Mouse (Mus musculus) lung, adult 2 months (tissue): ENCODE measurements around the gene Kif21b. TPM values are rescaled to one million over a fixed set of nuclear protein-coding genes. Genes with fewer than 3 reads are reported as not detected.
A peak's percentile ranks its signal among the peaks of the same experiment; 100 is the strongest.

Source experiments
- DNase-seq: peaks from one replicate; pipeline ENCODE4 v3.0.0; 2022
- H3K4me1 ChIP-seq: fragments of 200-500 bp; 2 replicates; pipeline ENCODE4 v1.6.1; 2011; ENCODE audit warnings: low read length; ENCODE audit not compliant: control insufficient read depth, insufficient read depth
- H3K4me3 ChIP-seq: fragments of 200-500 bp; replicated peaks from 2 replicates; pipeline ENCODE3; 2011; ENCODE audit warnings: low read depth, mild to moderate bottlenecking, control low read depth, low read length; ENCODE audit errors: extremely low read depth
- CTCF ChIP-seq: fragments of 200-500 bp; IDR thresholded peaks from 2 replicates; pipeline ENCODE4 v1.5.1; 2011; ENCODE audit warnings: mild to moderate bottlenecking, low read length, control low read depth; ENCODE audit not compliant: insufficient read depth
- POLR2A ChIP-seq: fragments of 200-500 bp; IDR thresholded peaks from 2 replicates; pipeline ENCODE4 v1.6.1; 2011; ENCODE audit warnings: low read depth, mild to moderate bottlenecking, control low read depth, low read length, borderline replicate concordance; ENCODE audit errors: extremely low read depth
- WGBS: fragments of 180-500 bp; shearing (Covaris S2); methylation state at CpG from one replicate; pipeline ENCODE4 v1.1.7; 2018; 5-methylcytosine and 5-hydroxymethylcytosine counted together
- polyA plus RNA-seq: library from polyadenylated mRNA; depleted of rRNA; stranded (reverse); fragments of >200 nt; gene quantifications from 2 replicates; pipeline ENCODE4 v1.2.3, GENCODE M21; 2012

The Kif21b gene
- polyA plus RNA-seq, 1 experiment, result 14.4 TPM

DNA sequence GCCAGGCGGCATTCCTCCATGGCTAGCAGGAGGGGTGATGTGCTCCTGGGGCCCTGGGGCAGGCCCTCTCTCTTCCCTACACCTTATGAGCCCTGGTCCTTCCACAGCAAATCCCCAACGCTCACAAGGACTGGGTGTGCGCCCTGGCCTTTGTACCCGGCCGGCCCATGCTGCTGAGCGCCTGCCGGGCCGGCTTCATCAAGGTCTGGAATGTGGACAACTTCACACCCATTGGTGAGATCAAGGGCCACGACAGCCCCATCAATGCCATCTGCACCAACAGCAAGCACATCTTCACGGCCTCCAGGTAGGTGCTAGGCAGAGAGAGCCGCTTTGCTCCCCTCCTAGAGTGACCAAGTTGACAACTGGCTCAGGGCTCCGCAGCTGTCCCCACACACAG lies 41.5 kb downstream of the Kif21b start:
- Histone ChIP-seq H3K4me1 (peaks cover 5% of the 10 kb centered on the region), H3K4me3 (no peak overlapping the region)
- no peak for TF ChIP-seq CTCF
- no peak for TF ChIP-seq POLR2A
- DNase-seq, result no peak
- WGBS, result 88% methylated on average over 12 of the region's 12 CpGs

DNA sequence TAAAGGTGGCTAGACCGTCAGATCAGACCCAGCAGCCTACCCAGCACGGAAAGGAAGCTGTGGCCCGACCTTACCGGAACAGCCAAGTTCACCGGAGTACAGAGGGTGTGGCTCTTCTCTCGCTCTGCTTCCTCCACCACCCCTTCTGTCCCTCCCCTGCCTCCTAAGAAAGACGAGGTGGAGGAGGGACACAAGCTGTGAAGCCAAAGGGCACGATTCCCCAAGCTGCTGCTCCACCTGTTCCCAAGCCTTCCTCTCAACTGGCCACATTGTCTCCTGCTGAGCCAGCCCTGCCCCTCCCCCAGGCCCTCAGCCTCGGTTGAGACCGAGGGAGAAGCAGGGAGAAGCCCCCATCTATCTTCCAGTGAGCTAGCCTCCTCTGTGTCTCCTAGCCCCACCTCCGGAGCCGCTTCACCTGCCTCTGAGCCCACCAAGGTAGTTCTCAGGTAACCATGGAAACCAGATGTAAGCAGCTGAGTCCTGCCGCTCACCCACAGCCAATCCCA lies 43.0 kb downstream of the Kif21b start:
- no peak for DNase-seq
- peaks cover 11% of the 10 kb centered on the region for H3K4me1 ChIP-seq
- no peak overlapping the region for H3K4me3 ChIP-seq
- whole genome bisulfite sequencing, result 31% methylated on average over 13 of the region's 13 CpGs
- no peak for TF ChIP-seq CTCF

DNA sequence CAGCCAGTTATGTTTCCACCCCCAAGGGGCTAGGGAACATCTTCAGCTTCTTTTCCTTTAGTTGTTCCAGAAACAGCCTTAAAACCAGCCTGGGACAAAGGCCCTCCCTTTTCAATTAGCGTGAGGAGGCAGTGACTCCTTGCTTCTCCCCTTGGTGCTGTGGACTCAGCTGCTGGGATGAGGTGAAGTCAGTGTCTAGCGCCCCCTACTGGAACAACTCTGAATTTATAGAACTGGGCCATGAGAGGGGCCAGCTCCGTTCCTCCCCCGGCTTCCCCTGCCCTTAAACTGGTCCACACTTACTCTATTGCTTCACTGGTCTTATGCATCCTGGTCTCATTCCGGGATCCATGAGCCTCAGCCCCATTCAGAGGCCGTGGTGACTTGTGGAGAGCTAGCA lies 44.0 kb downstream of the Kif21b start:
- WGBS, result 51% methylated on average over 6 of the region's 6 CpGs
- peak; percentile 20 for DNase-seq
- TF ChIP-seq POLR2A (no peak), CTCF (peak; percentile 72)
- H3K4me3 ChIP-seq, result no peak overlapping the region
- H3K4me1 ChIP-seq, result peaks cover 11% of the 10 kb centered on the region

DNA sequence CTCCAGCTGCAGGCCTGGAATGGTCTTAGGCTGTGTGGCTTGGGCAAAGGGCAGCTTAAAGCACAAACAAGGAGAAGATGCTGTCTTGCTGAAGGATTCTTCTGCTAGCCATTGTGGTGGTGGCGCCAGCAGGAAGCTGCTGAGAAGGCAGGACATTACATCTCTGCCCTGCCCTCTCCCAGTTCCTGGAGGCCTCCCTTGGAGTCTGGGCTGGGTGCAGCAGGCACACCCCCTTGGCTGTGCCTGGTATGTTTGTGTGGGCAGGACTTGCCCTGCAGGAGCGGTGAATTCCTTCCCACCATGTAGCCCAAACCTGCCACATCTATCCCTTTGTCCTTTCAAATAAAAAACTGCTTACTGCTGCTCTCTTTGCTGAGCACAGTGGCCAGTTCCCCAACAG lies 45.9 kb downstream of the Kif21b start:
- DNase-seq, result peak; percentile 23
- WGBS, result 49% methylated on average over 2 of the region's 2 CpGs

DNA sequence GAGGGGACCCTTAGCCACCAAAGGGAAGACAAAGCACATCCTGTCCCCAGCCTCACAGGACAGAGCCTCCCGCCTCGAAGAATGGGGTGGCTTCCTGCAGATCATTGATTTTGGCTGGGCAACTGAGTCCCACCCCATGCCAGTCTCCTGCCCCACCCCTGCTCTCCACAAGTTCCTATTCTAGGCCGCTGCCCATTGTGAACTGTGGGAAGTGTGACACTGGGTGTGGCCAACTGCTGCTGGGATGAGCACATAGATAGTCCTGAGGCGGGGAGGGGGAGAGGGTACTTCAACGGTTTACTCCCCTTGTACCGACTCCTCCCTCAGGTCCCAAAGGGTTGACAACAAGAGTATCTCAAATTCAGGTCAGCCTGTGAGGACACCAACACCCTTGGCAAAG lies 47.6 kb downstream of the Kif21b start:
- no peak for DNase-seq
- WGBS, result 38% methylated on average over 6 of the region's 6 CpGs
- TF ChIP-seq CTCF (no peak), POLR2A (no peak; the same call in 1 of the 2 replicates)
- no peak overlapping the region for H3K4me3 ChIP-seq
- H3K4me1 ChIP-seq, result peaks cover 11% of the 10 kb centered on the region

More for the DNA sequence above, 45.9 kb downstream of the Kif21b start:
- Histone ChIP-seq H3K4me3 (no peak overlapping the region), H3K4me1 (peaks cover 11% of the 10 kb centered on the region)
- TF ChIP-seq POLR2A (peak; percentile 6; the same call in 1 of the 2 replicates), CTCF (no peak)

DNA sequence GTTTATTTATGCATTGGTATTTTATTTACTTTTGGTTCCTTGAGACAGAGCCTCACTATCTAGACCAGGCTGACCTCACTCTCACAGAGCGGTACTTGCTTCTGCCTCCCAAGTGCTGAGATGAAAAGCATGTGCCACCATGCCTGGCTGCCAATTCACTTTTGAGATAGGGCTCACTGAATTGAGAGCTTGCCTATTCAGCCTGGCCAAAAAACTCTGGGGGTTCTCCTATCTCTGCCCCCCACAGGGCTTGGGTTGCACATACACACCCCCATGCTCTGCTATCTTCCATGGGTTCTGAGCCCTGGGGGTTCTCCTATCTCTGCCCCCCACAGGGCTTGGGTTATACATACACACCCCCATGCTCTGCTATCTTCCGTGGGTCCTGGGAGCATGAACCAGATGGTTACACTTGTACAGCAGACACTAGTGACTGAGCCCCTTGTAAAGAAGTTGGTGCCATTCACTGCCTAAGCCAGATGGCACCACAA lies 48.4 kb downstream of the Kif21b start:
- peaks cover 8% of the 10 kb centered on the region for H3K4me1 ChIP-seq
- no peak for TF ChIP-seq CTCF
- TF ChIP-seq POLR2A, result no peak
- no peak overlapping the region for H3K4me3 ChIP-seq
- WGBS, result 55% methylated on average over 2 of the region's 2 CpGs
- DNase-seq, result no peak

DNA sequence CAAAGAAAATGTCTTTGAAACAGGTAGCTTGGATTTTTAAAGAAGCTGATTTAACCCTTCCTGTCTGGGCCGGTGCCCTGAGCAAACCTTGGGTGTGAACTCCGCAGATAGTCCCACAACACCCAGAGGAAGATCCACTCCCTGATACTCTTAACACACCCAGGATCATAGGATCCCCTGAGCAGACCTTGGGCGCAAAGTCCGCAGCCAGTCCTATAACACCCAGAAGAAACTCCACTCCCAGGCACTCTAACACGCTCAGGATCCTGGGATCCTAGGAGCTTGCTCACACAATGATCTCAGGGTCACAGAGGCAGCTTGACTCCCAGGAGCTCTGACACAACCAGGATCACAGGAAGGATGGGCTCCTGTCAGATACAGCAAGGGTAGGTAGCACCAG lies 58.8 kb downstream of the Kif21b start:
- TF ChIP-seq POLR2A (no peak), CTCF (no peak)
- Histone ChIP-seq H3K4me3 (no peak overlapping the region), H3K4me1 (no peaks in the 10 kb centered on the region)
- WGBS, result 90% methylated on average over 5 of the region's 5 CpGs
- DNase-seq, result no peak

DNA sequence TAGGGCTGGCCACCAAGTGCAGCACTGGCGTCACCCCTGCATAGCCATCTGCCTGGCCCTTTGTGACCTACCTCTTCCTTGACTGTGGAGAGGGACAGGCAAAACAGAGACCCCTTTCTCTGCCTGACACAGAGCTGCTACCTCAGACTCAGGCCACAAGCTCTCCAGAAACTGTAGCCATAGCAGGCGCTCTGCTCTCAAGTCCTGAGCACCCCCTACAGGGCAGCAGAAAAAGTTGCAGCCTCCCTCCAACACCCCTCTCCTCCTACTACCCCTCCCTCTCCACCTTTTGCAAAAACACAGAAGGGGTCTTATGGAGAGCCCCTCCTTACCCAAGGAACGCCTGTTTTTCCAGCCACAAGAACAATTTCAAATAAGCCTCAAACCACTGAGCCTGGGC lies 81.6 kb downstream of the Kif21b start, which contains the start of gene Mroh3:
Mroh3 (minus strand) TSS at position 26 of the 400 bp plus-strand sequence.
- H3K4me3 ChIP-seq, result no peak within 1 kb of the TSS
- DNase-seq, result peak; percentile 11
- WGBS, result 51% methylated on average over 3 of the region's 3 CpGs
- no peaks in the 10 kb centered on the region for H3K4me1 ChIP-seq
- TF ChIP-seq POLR2A (no peak), CTCF (peak; percentile 80)

DNA sequence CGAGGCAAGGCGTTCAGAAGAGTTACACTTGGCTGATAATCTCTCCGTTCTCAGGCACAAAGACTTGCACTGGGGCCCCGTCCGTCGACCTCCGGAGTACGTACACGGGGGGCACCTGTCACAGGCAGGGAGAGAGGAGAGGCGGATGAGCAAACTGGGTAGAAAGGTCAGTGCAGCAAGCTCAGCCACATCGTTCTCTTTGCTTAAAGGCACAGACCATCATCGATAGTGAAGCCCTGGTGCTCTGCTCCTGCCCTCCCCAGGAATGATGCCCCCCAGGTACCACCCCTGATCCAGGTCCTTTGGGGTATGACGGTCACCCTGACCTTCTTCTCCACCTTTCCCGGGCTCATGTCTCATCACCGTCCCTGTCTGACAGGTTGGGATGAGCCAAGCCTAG lies 83.1 kb downstream of the Kif21b start:
- no peaks in the 10 kb centered on the region for H3K4me1 ChIP-seq
- WGBS, result 74% methylated on average over 15 of the region's 15 CpGs
- H3K4me3 ChIP-seq, result no peak overlapping the region
- DNase-seq, result no peak
- TF ChIP-seq POLR2A (no peak), CTCF (no peak)

DNA sequence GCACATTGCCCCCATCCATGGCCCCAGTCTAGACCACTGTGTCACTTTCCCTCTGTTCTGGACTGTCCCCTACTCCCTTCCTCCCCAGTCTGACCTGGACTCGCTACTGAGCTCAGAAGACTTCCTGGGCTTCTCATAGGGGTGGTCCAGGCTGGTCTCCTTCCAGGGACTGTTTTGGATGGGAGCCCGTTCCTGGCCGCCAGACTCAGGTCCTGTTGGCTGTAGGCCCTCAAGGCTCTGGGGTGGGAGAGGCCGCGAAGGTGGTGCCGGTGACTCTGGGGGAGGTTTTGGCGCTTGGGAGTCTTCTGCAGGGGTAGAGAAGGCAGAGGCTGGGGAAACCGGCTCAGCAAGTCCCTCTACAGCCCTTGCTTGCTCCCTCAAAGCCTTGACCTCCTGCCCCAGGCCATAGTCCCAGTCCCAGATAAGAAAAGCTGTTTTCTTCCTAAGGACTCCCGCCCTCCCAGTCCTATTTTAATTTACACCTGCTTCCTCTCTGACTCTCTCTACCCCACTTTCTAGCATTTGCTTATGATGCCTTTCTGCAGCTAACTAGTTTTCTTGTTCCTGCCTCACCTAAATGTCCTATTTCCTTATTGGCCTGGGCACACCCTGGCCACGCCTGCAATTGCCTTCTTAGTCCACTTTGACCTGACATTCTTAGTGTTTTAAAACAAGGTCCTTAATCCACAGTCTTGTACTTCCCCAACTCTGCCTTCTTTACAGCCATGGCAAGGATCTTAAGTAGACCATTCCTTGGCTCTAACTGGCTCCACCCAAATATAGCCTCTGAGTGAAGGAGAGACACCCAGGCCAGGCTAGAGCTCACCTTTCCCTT lies 89.1 kb downstream of the Kif21b start:
- Histone ChIP-seq H3K4me1 (no peaks in the 10 kb centered on the region), H3K4me3 (no peak overlapping the region)
- peak; percentile 34 for DNase-seq
- TF ChIP-seq POLR2A (no peak), CTCF (no peak)
- 53% methylated on average over 10 of the region's 10 CpGs for WGBS
